In genomic region chr6:83626781-83627180, GRCm38 (mm10) we compare ENCODE assay signal across 33 mouse cellular contexts. TPM values are rescaled to one million over a fixed set of nuclear protein-coding genes. Genes with fewer than 3 reads are reported as not detected.
DNase-seq lines count a peak whose midpoint lies in the region; ATAC-seq and TF ChIP-seq lines count a peak whose summit lies in the region.
"Had no signal": no experiment of that assay in that cellular context is flagged by ENCODE, and none has a peak within 500 bp of the region (broad histone marks: within the 10 kb centered on the region; RNA-seq: fewer than 3 reads in every experiment).

No protein-coding gene starts in this region.

- H3K4me3 ChIP-seq in neural tube, embryonic 15.5 days (replicated peaks): no peak overlapping the region
- H3K4me3 ChIP-seq: embryonic facial prominence, embryonic 12.5 days; heart, embryonic 12.5 days; megakaryocyte, embryonic 14.5 days; midbrain, embryonic 13.5 days; neural tube, embryonic 12.5 days had no signal

- H3K27me3 ChIP-seq in neural tube, embryonic 15.5 days (replicated peaks): no peaks in the 10 kb centered on the region
- H3K27me3 ChIP-seq: embryonic facial prominence, embryonic 12.5 days; heart, embryonic 12.5 days; midbrain, embryonic 13.5 days had no signal

- WGBS in neural tube, embryonic 15.5 days: 72% methylated on average over 17 of the region's 17 CpGs

- H3K4me2 ChIP-seq in neural tube, embryonic 15.5 days: peak overlapping the region; percentile 6; the same call in 1 of the 2 replicates
- H3K4me2 ChIP-seq: embryonic facial prominence, embryonic 12.5 days; heart, embryonic 12.5 days; midbrain, embryonic 13.5 days; neural tube, embryonic 12.5 days had no signal

- DNase-seq in heart, adult 11 months: peak; percentile 34
- DNase-seq in heart, postnatal 14 days: no peak
- no peak for DNase-seq in neural tube, embryonic 10.5 days (ENCODE audit: extremely low spot score, low spot score)
- peak; percentile 44 for DNase-seq in ES-CJ7 (ENCODE audit: low read depth, low spot score)
- DNase-seq in brain, embryonic 14.5 days (ENCODE audit: low read depth): no peak
- no peak for DNase-seq in urinary bladder, adult 2 months (ENCODE audit: low spot score)
- DNase-seq in gastrocnemius, adult 18-20 months (ENCODE audit: low spot score): no peak
- DNase-seq: adrenal gland, postnatal 14 days; cerebellum, adult 8-10 months; cerebellum, postnatal 36 days; heart, adult 18-20 months; heart, postnatal 10 days; kidney, adult 18-20 months; layer of hippocampus, adult 9-11 months; lung, postnatal 36 days; thymus, adult 2 months had no signal

- 0 out of 2 replicates have a peak, but pooled peaks have one; percentile 16 for TF ChIP-seq CTCF in brain, embryonic 14.5 days (IDR thresholded peaks at IDR 0.05; ENCODE audit: borderline replicate concordance, extremely low read depth, insufficient read depth, insufficient read length)

- intact Hi-C loops in heart, postnatal 14 days (cut with DNase I): no loop called here

- H3K4me1 ChIP-seq in neural tube, embryonic 15.5 days: no peaks in the 10 kb centered on the region
- H3K4me1 ChIP-seq: embryonic facial prominence, embryonic 12.5 days; heart, embryonic 12.5 days; megakaryocyte, embryonic 14.5 days; midbrain, embryonic 13.5 days; neural tube, embryonic 12.5 days had no signal

- no peak overlapping the region for H3K9ac ChIP-seq in neural tube, embryonic 15.5 days (replicated peaks)
- H3K9ac ChIP-seq: embryonic facial prominence, embryonic 12.5 days; heart, embryonic 12.5 days; midbrain, embryonic 13.5 days; neural tube, embryonic 12.5 days had no signal

- no peaks in the 10 kb centered on the region for H3K36me3 ChIP-seq in neural tube, embryonic 15.5 days
- H3K36me3 ChIP-seq: embryonic facial prominence, embryonic 12.5 days; heart, embryonic 12.5 days; midbrain, embryonic 13.5 days; neural tube, embryonic 12.5 days had no signal

- no peak overlapping the region for H3K27ac ChIP-seq in neural tube, embryonic 15.5 days (replicated peaks)
- H3K27ac ChIP-seq: embryonic facial prominence, embryonic 12.5 days; midbrain, embryonic 13.5 days; neural tube, embryonic 12.5 days had no signal

- no peak for ATAC-seq in neural tube, embryonic 15.5 days (ENCODE audit: low FRiP score)
- ATAC-seq: midbrain, embryonic 13.5 days had no signal

- H3K9me3 ChIP-seq in neural tube, embryonic 15.5 days (replicated peaks): no peaks in the 10 kb centered on the region
- H3K9me3 ChIP-seq: embryonic facial prominence, embryonic 12.5 days; megakaryocyte, embryonic 14.5 days; midbrain, embryonic 13.5 days; neural tube, embryonic 12.5 days had no signal

- no peak for TF ChIP-seq POLR2A in brain, embryonic 14.5 days (IDR thresholded peaks at IDR 0.05; ENCODE audit: borderline replicate concordance, extremely low read depth, insufficient read depth, insufficient read length, poor library complexity, severe bottlenecking)

RNA-seq across cellular contexts. Expression of gene Clec4f, which starts 29.2 kb away (rescaled TPM):
- not detected for total RNA-seq in heart, postnatal 14 days (2021)
- not detected in 2 replicates for polyA plus RNA-seq in neural tube, embryonic 15.5 days (2015; fragmentation: Nextera tagmentation; extraction: Ambion mirVana)
- not detected in 2 replicates for polyA plus RNA-seq in brain, embryonic 14.5 days (2012; rRNA removed)
- not detected in 2 replicates for polyA plus RNA-seq in urinary bladder, adult 2 months (2012; rRNA removed)
- not detected for total RNA-seq in gastrocnemius, adult 18-20 months (2021)
- total RNA-seq: gastrocnemius, adult 8-10 months; heart, postnatal 10 days; left cerebral cortex, adult 18-20 months; left cerebral cortex, postnatal 25 days; monocyte, adult 5-6 weeks had no signal
- polyA plus RNA-seq: embryonic facial prominence, embryonic 12.5 days; forebrain, embryonic 11.5 days; frontal cortex, adult 2 months; hindbrain, embryonic 11.5 days; large intestine, adult 2 months; limb, embryonic 14.5 days; midbrain, embryonic 13.5 days; neural tube, embryonic 12.5 days; spleen, adult 2 months had no signal

RNA-seq across cellular contexts. Expression of gene Cd207, which starts 50.9 kb away (rescaled TPM):
- under 1 TPM; 0.37 to 0.76 TPM for total RNA-seq in heart, postnatal 14 days (2021)
- polyA plus RNA-seq in neural tube, embryonic 15.5 days (2015; fragmentation: Nextera tagmentation; extraction: Ambion mirVana): not detected in 2 replicates
- polyA plus RNA-seq in brain, embryonic 14.5 days (2012; rRNA removed): 0.04 TPM in 1 of 2 replicates, not detected in the other
- polyA plus RNA-seq in urinary bladder, adult 2 months (2012; rRNA removed): not detected in 2 replicates
- total RNA-seq in gastrocnemius, adult 18-20 months (2021): not detected
- total RNA-seq: gastrocnemius, adult 8-10 months; left cerebral cortex, adult 18-20 months; left cerebral cortex, postnatal 25 days; monocyte, adult 5-6 weeks had no signal
- polyA plus RNA-seq: embryonic facial prominence, embryonic 12.5 days; forebrain, embryonic 11.5 days; heart, embryonic 12.5 days; hindbrain, embryonic 11.5 days; kidney, embryonic 16.5 days; large intestine, adult 2 months; limb, embryonic 14.5 days; midbrain, embryonic 13.5 days; neural tube, embryonic 12.5 days had no signal

RNA-seq across cellular contexts. Expression of gene Stambp, which starts 54.3 kb away (rescaled TPM):
- total RNA-seq in heart, postnatal 14 days (2021): 10 to 100 TPM; 13.4 to 13.7 TPM
- 55.3 and 60.2 TPM in 2 replicates for polyA plus RNA-seq in neural tube, embryonic 15.5 days (2015; fragmentation: Nextera tagmentation; extraction: Ambion mirVana)
- 41.8 and 44.1 TPM in 2 replicates for polyA plus RNA-seq in brain, embryonic 14.5 days (2012; rRNA removed)
- 27.6 and 28.4 TPM in 2 replicates for polyA plus RNA-seq in urinary bladder, adult 2 months (2012; rRNA removed)
- 1 to 10 TPM; 6.2 to 6.8 TPM for total RNA-seq in gastrocnemius, adult 18-20 months (2021)

Comparison
In these comparisons a context has a peak if more than half of its experiments do, and no peak if none do; other contexts are left out.
1. DNase-seq: peak in heart, adult 11 months (single experiment) and ES-CJ7 (single experiment); none in heart, postnatal 14 days (0 of 2), neural tube, embryonic 10.5 days (single experiment), brain, embryonic 14.5 days (single experiment), urinary bladder, adult 2 months (single experiment) and gastrocnemius, adult 18-20 months (single experiment).